Mouse (Mus musculus) kidney, postnatal 10 days (tissue): Measurements from ENCODE around the gene Ralgds.
"Not testable (repeated sequence)": the region's sequence is repeated elsewhere in the genome, so short reads cannot be mapped to it uniquely, and the experiment has no call there.

Experiments used
- DNase-seq: peaks from one replicate; pipeline ENCODE4 v3.0.0; 2021; ENCODE audit warnings: mixed read lengths

Ralgds gene

GRCm38 (mm10) chr2:28512798-28513401, at the start of gene Ralgds:
Ralgds (plus strand) TSS chr2:28513125.
- peak; percentile 82 for DNase-seq

GRCm38 (mm10) chr2:28463919-28464318, 49.0 kb upstream of the Ralgds start:
- peak; percentile 67 for DNase-seq

GRCm38 (mm10) chr2:28464919-28465318, 48.0 kb upstream of the Ralgds start:
- no peak for DNase-seq

- DNase-seq, result peak; percentile 82
These were observed 46.9 kb upstream of the Ralgds start, which contains the start of gene 1700007K13Rik for GRCm38 (mm10) chr2:28465836-28466518. 1700007K13Rik (minus strand) TSS chr2:28466332.

GRCm38 (mm10) chr2:28467860-28468485, 45.0 kb upstream of the Ralgds start, which contains the start of gene Mrps2:
Mrps2 (plus strand) TSS chr2:28468066.
- DNase-seq, result peak; percentile 92

GRCm38 (mm10) chr2:28468486-28469225, 44.3 kb upstream of the Ralgds start:
- DNase-seq, result no peak

GRCm38 (mm10) chr2:28469461-28469860, 43.5 kb upstream of the Ralgds start:
- DNase-seq, result no peak

GRCm38 (mm10) chr2:28470591-28470990, 42.3 kb upstream of the Ralgds start:
- no peak for DNase-seq

GRCm38 (mm10) chr2:28472011-28472410, 40.9 kb upstream of the Ralgds start:
- not testable (repeated sequence) for DNase-seq

- DNase-seq, result not testable (repeated sequence)
These were observed 34.9 kb upstream of the Ralgds start for GRCm38 (mm10) chr2:28477993-28478392.

- DNase-seq, result no peak
These were observed 33.4 kb upstream of the Ralgds start for GRCm38 (mm10) chr2:28479208-28480204.

GRCm38 (mm10) chr2:28483861-28484260, 29.1 kb upstream of the Ralgds start:
- no peak for DNase-seq

- no peak for DNase-seq
These were observed 18.4 kb upstream of the Ralgds start for GRCm38 (mm10) chr2:28494521-28494920.

- peak; percentile 71 for DNase-seq
These were observed 17.6 kb upstream of the Ralgds start for GRCm38 (mm10) chr2:28495207-28495756.

GRCm38 (mm10) chr2:28495801-28496595, 16.9 kb upstream of the Ralgds start:
- DNase-seq, result peak; percentile 45

GRCm38 (mm10) chr2:28496671-28497070, 16.3 kb upstream of the Ralgds start, which contains the start of gene Gbgt1:
Gbgt1 (plus strand) TSS chr2:28496891.
- DNase-seq, result peak; percentile 53

GRCm38 (mm10) chr2:28497561-28497960, 15.4 kb upstream of the Ralgds start:
- DNase-seq, result no peak

- no peak for DNase-seq
These were observed 14.5 kb upstream of the Ralgds start for GRCm38 (mm10) chr2:28498431-28498830.

GRCm38 (mm10) chr2:28502987-28503386, 9.9 kb upstream of the Ralgds start:
- DNase-seq, result peak; percentile 5

- DNase-seq, result peak; percentile 4
These were observed 8.2 kb upstream of the Ralgds start for GRCm38 (mm10) chr2:28504676-28505075.

- peak; percentile 3 for DNase-seq
These were observed 7.1 kb upstream of the Ralgds start, which contains the start of gene Gm10134 for GRCm38 (mm10) chr2:28505795-28506194. Gm10134 (plus strand) TSS chr2:28506095.
